Mouse (Mus musculus): ENCODE measurements at regions not wholly inside any gene's neighbourhood (a gene's known extent, or its start where the extent isn't known, plus 50 kb on each side); places are given as distances from the start of the nearest gene placed in this dataset.

DNA sequence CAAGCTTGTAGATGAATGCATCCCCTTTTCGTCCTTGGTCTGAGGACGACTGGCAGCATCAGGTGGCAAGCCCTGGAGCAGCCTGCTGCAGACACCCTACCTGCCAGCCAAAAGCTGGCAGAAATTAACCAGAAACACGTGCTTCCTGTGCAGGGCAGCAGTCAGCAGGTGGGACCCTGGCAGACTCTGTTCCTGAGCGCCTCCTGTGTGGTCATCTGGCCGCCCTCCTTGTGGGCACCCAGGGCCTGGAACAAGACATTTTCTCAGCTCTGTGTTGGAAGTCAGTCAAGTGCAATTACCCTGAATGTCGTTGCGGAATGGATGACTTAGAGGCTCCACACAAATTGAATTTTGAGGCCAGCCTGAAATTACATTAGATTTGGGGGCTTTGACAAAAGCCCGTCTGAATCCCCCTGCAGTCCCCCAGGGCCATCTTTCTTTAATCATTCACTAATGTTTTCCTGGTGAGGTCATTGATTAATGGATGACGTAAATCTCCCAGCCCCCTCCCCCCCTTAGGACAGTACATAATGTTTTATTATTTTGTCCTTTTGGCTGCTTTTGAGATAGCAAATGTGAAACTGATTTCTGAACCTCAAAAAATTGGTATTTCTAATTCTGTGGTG, 91.8 kb upstream of the Hhip start:
- H3K9me3 ChIP-seq (ENCODE audit: low read length) = no peaks in the 10 kb centered on the region
- no peaks in the 10 kb centered on the region for H3K36me3 ChIP-seq (replicated peaks; ENCODE audit: insufficient read depth, low read length)
- TF ChIP-seq CTCF (IDR thresholded peaks at IDR 0.05; ENCODE audit: low read depth) (no peak), EP300 (IDR thresholded peaks at IDR 0.05; ENCODE audit: low read depth) (no peak)
- no peak overlapping the region for H3K4me2 ChIP-seq (ENCODE audit: low read depth, low read length)
- no peaks in the 10 kb centered on the region for H3K27me3 ChIP-seq (ENCODE audit: insufficient read depth, low read length)
- H3K9ac ChIP-seq (replicated peaks) = no peak overlapping the region
- no peak overlapping the region for H3K27ac ChIP-seq (ENCODE audit: low read depth)
- no peak for DNase-seq
- no peaks in the 10 kb centered on the region for H3K4me1 ChIP-seq (ENCODE audit: insufficient read depth)
- no peak for ATAC-seq
- 66% methylated on average over 9 of the region's 9 CpGs for WGBS (ENCODE audit: insufficient replicate concordance)
- H3K4me3 ChIP-seq (ENCODE audit: low read depth, low read length) = no peak overlapping the region

DNA sequence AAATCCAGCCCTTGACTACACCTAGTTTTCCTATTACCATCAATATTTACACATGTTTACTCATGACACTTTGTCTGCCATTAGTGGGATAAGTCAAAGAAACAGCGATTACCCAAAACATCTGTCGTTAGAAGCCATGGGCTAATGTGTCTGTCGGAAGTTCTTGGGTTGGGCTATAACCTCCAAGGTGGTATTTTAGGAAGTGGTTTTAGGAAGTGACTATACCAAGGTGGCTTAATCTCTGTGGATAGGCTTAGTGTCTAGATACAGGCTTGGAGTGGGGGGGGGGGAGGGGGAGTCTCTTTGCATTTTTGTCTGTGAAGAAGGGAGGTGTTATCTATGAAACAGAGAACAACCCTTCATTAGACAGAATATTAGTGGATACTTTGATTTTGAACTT, 90.1 kb upstream of the Hhip start:
- DNase-seq = no peak
- no peak overlapping the region for H3K9ac ChIP-seq (replicated peaks)
- WGBS (ENCODE audit: insufficient replicate concordance) = 38% methylated on average over 3 of the region's 3 CpGs

DNA sequence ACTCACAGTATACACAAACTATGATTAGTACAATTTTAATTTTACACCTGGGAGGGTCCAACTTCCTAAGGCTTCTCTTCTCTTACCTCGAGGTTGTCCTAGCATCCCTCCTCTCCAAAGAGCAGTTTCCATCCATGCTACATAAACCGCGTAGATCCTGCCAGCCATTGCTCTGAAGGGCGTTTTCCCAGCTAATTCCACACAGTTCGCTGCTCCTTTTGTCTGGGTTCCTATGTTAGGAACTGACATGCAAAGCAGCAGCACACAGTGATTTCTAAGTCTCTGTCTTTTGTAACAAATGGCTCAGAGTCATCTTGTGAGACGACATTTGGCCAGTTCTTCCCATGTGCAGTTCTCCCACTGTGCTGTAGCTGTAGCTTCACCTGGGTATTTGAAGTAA, 80.7 kb upstream of the Hhip start:
- H3K27me3 ChIP-seq (ENCODE audit: insufficient read depth, low read length) = no peaks in the 10 kb centered on the region
- 73% methylated on average over 6 of the region's 6 CpGs for WGBS (ENCODE audit: insufficient replicate concordance)
- ATAC-seq (no peak), DNase-seq (no peak)
- H3K4me2 ChIP-seq (ENCODE audit: low read depth, low read length) = no peak overlapping the region
- no peak overlapping the region for H3K27ac ChIP-seq (ENCODE audit: low read depth)
- no peaks in the 10 kb centered on the region for H3K36me3 ChIP-seq (replicated peaks; ENCODE audit: insufficient read depth, low read length)
- no peaks in the 10 kb centered on the region for H3K9me3 ChIP-seq (ENCODE audit: low read length)
- H3K9ac ChIP-seq (replicated peaks) = no peak overlapping the region
- H3K4me1 ChIP-seq (ENCODE audit: insufficient read depth) = no peaks in the 10 kb centered on the region
- no peak overlapping the region for H3K4me3 ChIP-seq (ENCODE audit: low read depth, low read length)
- TF ChIP-seq CTCF (IDR thresholded peaks at IDR 0.05; ENCODE audit: low read depth) (no peak), EP300 (IDR thresholded peaks at IDR 0.05; ENCODE audit: low read depth) (no peak)

More for the DNA sequence above, 90.1 kb upstream of the Hhip start:
- H3K4me1 ChIP-seq (ENCODE audit: insufficient read depth) = no peaks in the 10 kb centered on the region
- H3K27me3 ChIP-seq (ENCODE audit: insufficient read depth, low read length) = no peaks in the 10 kb centered on the region
- no peaks in the 10 kb centered on the region for H3K9me3 ChIP-seq (ENCODE audit: low read length)
- H3K4me2 ChIP-seq (ENCODE audit: low read depth, low read length) = no peak overlapping the region
- no peak for ATAC-seq
- H3K27ac ChIP-seq (ENCODE audit: low read depth) = no peak overlapping the region
- no peak for TF ChIP-seq EP300 (IDR thresholded peaks at IDR 0.05; ENCODE audit: low read depth)
- H3K4me3 ChIP-seq (ENCODE audit: low read depth, low read length) = no peak overlapping the region
- no peaks in the 10 kb centered on the region for H3K36me3 ChIP-seq (replicated peaks; ENCODE audit: insufficient read depth, low read length)

DNA sequence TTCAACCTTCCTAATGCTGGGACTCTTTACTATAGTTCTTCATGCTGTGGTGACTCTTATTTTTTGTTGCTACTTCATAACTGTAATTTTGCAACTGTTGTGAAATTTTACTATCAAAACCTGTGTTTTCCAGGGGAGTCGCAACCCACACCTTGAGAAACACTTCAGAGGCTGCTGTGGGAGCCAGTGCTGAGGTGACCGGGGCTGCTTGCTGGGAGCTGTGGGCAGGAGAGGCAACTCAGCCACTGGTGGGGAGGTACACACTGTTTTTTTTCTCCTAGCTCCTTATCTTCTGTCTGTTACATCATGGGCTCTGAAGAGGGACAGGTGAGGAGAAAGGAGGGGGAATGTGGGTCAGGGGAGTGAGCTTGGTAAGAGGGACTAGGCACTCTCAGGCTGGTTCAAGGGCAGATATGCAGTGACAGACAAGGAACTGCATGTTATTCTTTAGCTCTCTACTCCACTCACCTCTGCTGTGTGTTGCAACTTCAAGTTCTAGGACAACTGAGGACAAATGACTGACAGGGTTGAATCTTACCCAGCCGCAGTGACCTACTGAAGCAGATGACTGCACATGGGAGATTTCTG, 62.7 kb upstream of the Hhip start:
- H3K4me1 ChIP-seq (ENCODE audit: insufficient read depth) = no peaks in the 10 kb centered on the region
- 68% methylated on average over 3 of the region's 3 CpGs for WGBS (ENCODE audit: insufficient replicate concordance)
- DNase-seq = no peak
- no peak for TF ChIP-seq EP300 (IDR thresholded peaks at IDR 0.05; ENCODE audit: low read depth)
- no peak for TF ChIP-seq CTCF (IDR thresholded peaks at IDR 0.05; ENCODE audit: low read depth)
- H3K27me3 ChIP-seq (ENCODE audit: insufficient read depth, low read length) = no peaks in the 10 kb centered on the region
- no peak overlapping the region for H3K27ac ChIP-seq (ENCODE audit: low read depth)
- no peak for ATAC-seq
- H3K36me3 ChIP-seq (replicated peaks; ENCODE audit: insufficient read depth, low read length) = no peaks in the 10 kb centered on the region
- H3K4me2 ChIP-seq (ENCODE audit: low read depth, low read length) = no peak overlapping the region
- H3K9ac ChIP-seq (replicated peaks) = no peak overlapping the region
- no peaks in the 10 kb centered on the region for H3K9me3 ChIP-seq (ENCODE audit: low read length)
- no peak overlapping the region for H3K4me3 ChIP-seq (ENCODE audit: low read depth, low read length)

DNA sequence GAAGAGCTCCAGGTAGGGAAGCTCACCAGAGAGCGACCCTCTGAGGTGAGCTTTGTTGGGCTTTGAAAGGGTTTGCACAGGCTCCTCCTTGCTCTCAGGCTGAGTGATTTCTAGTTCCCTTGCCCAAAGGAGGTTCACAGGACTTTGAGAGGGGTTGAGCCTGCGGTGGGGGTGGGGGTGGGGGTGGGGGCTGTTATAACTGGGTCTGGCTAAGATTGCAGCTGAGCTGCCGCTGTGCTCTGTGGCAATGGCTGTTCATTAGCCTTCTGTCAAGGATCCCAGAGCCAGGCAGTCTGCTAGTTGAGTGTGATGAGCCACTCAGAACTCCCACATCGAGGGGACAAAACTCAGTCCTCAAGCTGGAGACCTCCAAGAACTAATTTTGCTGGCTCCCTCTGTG, 59.5 kb upstream of the Hhip start:
- Histone ChIP-seq H3K27me3 (ENCODE audit: insufficient read depth, low read length) (no peaks in the 10 kb centered on the region), H3K9ac (replicated peaks) (no peak overlapping the region), H3K4me1 (ENCODE audit: insufficient read depth) (no peaks in the 10 kb centered on the region), H3K4me3 (ENCODE audit: low read depth, low read length) (no peak overlapping the region), H3K9me3 (ENCODE audit: low read length) (no peaks in the 10 kb centered on the region), H3K4me2 (ENCODE audit: low read depth, low read length) (no peak overlapping the region), H3K27ac (ENCODE audit: low read depth) (no peak overlapping the region), H3K36me3 (replicated peaks; ENCODE audit: insufficient read depth, low read length) (no peaks in the 10 kb centered on the region)
- 53% methylated on average over 4 of the region's 4 CpGs for WGBS (ENCODE audit: insufficient replicate concordance)
- DNase-seq (no peak), ATAC-seq (no peak)
- TF ChIP-seq CTCF (IDR thresholded peaks at IDR 0.05; ENCODE audit: low read depth) (no peak), EP300 (IDR thresholded peaks at IDR 0.05; ENCODE audit: low read depth) (no peak)

Measured in liver, postnatal 0 days (tissue).